Mouse (Mus musculus) frontal cortex, adult (tissue): ENCODE results near the gene Sgpp2.
A peak's percentile ranks its signal among the peaks of the same experiment; 100 is the strongest.

Experiments used
- ATAC-seq: cut with Nextera tagmentation; 2 replicates; pipeline ENCODE4 v1.9.2; 2017; ENCODE audit warnings: mild to moderate bottlenecking, moderate library complexity, mixed read lengths; ENCODE audit not compliant: low TSS enrichment

The Sgpp2 gene

DNA sequence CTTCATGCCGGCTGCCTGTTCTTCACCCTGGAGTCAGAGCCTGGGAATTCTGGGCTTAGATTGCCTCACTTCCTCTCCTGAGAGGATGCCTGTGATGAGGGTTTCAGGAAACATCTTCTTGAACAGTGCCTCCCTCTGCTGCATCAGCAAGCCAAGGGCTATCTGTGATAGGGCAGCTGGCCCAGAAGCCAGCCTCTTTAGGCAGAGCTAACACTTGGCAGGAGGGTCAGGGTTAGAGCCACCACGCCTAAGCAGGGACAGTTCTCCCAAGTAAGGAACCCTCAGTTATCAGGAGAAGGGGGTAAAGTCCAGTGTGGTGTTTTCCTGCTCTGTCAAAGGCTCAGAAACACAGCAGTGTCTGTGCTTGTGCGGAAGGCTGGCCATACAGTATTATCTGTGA, 89.6 kb downstream of the Sgpp2 start:
- no peak for ATAC-seq

DNA sequence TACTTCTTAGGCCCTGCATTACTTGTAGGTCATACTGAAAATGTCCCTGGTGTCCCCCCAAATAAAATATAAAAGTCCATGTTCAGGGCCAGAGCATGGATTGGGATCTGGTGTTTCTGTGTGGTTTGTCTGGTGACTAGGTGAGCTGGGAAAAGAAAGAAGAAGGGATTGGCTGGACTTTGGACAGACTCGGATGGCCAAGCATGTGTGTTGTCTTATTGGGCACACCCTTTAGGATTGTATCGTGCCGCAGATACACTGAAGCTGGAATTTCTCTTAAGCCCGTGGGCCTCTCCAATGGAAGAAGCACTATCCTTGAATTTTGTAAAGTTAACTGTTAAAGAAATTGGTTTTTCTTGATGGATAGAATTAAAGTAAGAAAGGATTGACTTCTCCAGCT, 91.3 kb downstream of the Sgpp2 start:
- no peak for ATAC-seq

DNA sequence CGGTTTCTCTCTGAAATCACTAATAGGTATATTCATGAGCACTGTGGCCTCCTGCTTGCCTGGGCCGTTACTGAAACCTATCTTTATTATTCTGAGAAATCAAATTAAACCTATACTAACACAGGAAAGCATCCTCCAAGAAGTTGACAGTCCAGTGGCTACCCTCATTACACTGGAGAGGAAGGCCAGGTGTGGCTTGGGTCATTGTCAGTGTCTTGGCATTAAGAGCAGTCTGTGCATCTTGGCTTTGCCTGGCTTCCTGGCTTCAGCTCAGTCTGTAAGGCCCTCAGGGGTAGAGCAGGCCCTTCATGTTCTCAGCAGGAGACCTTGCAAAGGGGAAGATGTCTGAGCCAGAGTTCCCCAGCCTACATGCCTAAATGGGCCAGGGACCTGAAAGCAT, 99.3 kb downstream of the Sgpp2 start:
- no peak for ATAC-seq

DNA sequence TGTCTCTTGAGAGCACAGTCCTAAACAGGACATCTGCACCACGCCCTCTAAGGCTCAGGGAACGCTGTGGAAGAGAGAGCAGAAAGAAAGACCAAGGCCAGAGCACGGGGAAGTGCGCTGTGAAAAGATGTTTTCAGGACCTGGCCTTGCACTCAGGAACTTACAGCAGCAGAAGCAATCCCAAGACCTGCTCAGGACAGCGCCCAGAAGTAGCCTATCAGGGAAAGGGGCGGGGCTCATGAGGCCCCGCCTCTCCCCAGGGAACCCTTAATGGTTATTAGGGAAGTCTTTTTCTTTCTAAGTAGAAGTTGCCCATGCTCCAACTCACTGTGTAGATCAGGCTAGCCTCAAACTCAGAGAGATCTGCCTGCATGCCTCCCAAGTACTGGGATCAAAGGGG, 102.5 kb downstream of the Sgpp2 start:
- no peak for ATAC-seq

DNA sequence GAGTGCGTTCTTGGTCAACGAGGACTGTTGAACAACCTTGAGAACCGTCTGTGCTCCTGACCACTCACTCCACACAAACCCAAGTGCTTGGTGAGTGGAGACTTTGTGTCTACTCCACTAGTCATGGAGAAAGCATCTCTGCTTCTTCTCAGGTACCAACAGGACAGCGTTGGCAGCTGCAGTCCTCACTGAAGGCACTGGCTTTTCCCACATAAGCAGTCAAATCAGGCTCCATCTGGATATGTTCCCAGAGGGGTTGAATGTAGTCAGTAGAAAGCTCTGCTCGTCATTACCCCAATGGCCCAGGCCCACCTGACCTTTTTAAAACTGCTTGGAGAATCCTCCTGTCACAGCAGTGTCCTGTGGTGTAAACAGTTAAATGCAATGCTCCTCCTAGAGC, 104.3 kb downstream of the Sgpp2 start:
- ATAC-seq = no peak

DNA sequence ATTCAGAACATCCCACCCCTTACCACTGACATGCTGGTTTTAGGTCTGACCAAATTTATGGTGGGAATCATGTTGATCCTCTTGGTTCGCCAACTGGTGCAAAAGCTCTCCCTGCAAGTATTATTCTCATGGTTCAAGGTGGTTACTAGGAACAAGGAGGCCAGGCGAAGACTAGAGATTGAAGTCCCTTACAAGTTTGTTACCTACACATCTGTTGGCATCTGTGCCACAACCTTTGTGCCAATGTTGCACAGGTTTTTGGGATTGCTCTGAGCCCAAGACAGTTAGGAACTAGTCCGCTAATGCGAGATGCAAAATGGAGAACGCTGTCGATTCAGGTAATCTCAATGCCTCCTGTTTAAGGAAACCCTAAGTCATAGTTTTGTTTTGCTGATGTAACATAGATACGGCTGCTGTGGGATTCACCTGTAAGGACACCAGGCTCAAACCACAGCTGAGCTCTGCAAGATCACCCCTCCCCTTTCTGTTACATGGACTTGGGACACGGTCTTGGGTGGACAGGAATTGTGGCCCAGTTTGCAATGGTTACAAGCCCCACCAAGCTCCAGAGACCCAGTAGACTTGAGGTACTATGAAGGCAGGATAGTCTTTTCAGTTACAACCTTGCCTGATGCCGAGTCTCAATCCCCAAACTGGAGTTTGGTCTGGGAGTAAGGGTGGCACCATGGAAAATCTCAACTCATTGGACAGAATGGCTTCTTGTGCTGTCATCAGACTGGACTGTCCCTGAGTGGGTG, 107.2 kb downstream of the Sgpp2 start:
- ATAC-seq = no peak

DNA sequence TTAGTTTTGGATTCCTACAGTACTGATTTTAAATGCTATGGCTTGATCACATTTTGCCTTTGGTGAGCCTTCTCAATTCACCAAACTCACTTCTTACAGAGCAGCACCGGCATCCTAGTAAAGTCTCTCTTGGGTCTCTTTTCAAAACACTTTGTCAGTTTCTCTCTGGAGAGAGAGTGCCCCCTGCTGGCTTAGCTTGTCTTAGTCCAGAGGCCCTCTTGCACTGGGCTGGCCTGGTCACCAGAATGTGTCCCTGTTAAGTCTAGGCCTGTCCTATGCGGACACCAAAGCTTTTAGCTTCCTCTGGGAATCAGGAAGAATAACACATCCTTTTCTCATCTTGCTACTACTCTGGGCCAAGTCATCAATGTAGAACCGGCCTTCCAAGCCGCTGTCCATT, 109.4 kb downstream of the Sgpp2 start:
- peak; percentile 80 for ATAC-seq

DNA sequence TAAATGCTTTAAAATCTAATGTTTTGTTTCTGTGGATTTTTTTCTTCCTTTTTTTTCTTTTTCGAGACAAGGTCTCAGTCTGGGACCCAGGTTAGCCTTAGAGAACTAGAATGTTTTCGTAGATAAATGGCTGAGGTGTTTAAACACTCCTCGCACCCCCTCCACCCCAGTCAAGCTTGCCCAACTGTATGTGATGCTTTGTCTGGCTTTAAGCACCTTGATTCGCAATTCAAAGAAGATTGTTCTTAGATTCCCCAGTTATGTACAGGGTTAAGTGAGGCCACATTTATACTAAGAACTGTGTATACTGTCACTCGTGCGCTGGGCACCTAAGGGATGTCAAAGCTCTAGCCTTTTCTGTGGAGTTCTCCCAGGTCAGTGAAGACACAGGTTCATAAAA, 110.1 kb downstream of the Sgpp2 start:
- ATAC-seq = no peak

DNA sequence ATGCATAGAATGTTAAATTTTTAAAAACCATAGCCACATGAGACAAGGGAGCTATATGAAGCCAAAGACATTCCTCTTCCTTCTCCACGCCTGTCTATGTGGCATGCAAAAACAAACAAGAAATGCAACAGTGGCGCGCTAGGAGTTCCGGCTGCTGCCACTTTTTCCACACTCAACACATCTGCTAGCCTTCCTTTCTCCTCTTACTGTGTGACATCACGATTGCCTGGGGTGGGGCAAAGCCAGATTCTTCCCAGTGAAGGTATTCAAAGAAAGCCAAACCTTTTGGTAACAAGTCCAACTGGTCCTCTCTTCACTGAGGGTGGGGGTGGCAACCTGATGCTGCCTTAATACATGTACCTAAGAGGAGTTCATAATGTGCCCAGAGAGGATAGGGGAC, 111.6 kb downstream of the Sgpp2 start:
- no peak for ATAC-seq

DNA sequence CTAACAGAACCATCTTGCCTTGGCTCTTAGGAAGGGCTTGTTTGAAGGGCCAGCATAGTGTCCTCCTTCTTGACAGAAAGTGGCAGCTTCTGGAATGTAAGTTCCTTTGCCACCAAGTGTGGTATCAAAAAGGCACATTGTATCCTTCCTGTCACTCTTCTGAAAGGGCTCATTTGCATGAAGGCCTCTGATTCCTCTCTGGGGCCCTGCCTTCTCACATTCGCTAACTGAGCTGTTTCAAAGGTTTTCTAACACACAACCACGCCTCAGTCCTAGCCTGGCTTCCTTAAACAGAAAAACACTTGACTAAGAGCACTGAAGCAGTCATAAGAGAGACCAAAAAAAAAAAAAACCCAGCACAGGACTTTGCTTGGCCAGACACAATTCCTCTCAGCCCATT, 112.4 kb downstream of the Sgpp2 start:
- no peak for ATAC-seq

DNA sequence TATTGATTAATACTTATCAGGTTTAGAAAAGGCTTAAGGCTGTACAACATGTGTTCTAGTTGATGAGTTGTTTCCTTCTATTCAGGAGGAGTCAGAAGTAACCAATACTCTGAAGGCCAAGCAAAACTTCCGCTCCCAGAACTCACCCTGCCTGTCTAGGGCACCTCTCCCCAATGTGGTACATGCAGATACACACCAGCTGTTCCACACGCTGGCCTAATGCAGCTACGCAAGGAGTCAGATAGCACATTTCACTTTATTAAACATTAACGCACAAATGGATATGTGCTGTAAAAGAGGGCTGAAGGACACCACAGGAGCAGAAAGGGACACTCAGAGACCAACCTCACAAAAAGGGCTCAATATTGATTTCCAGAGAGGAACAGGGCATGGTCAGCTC, 114.7 kb downstream of the Sgpp2 start:
- ATAC-seq = no peak

DNA sequence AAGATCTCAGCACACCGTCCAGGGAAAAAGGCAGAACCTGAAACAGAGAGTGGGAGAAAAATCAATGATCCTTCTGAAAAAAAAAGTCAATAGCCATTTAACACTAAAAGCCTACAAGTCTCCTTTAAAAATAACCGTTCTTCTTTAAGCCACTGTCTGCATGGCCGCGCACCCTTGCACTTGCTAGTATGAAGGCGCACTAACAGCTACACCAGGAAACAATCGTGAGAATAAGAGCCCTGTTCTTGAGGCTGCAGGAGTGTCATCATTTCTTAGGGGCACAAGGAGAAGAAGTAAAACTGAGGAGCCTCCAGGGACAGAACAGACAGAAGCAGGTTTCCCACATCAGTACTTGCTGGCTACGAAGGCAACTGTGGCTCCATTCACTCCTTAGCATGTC, 115.2 kb downstream of the Sgpp2 start:
- ATAC-seq = no peak

DNA sequence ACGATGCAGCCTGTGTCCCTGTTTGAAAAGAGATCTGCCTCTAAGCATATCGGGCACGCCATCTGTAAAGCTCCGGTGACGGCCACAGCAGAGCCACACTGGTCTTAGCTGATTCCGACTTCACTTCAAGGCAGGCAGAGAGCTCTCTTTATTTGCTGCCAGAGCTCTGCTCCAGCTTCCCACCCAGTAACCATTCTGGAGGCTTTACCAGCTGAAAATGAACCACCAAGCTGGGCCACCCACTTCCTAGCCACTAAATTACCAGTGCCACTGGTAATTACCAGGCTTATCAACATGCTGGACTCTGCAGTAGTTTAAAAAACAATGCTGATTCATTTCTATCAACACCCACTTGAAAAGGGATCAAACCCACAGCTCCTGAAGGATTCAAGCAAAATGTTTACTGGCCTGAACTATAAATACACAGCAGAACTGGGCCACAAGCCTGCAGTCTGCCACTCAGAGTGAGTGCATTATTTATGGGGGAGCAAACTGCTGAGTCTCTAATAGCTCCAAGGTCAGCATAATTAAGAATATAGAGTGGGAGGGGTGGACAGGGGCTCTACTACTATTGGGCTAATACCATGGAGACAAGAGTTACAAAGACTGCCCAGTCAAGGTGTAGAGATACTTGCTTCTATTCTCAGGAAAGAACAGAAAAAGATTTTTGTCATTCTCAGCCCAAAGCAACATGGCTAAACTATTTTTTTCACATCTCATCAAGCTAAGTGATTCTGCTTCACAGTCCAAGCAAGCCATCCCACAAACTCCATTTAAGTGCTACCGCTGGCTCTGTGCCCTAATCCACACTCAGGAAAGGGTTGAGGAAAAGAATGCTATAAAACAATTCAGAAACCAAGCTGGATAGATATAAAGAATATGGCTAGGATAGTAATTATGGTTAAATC, 115.9 kb downstream of the Sgpp2 start:
- peak; percentile 87 for ATAC-seq

DNA sequence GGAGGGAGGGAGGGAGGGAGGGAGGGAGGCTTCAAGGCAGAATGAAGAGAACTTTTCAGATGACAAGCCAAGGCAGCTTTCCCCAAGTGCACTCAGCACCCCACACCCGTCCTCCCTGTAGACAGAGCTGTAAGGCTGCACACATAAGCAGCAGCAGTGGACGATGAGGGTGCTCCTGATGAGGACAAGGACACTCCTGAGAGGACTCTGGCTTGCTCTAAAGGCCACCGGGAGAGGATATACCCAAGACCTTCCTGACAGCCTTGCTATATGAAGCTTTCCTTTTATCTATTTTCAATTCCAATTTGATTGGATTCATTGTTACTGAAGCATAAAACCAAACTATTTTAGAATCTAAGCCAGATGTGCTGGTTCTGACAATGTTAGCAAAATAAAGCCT, 116.7 kb downstream of the Sgpp2 start:
- no peak for ATAC-seq

DNA sequence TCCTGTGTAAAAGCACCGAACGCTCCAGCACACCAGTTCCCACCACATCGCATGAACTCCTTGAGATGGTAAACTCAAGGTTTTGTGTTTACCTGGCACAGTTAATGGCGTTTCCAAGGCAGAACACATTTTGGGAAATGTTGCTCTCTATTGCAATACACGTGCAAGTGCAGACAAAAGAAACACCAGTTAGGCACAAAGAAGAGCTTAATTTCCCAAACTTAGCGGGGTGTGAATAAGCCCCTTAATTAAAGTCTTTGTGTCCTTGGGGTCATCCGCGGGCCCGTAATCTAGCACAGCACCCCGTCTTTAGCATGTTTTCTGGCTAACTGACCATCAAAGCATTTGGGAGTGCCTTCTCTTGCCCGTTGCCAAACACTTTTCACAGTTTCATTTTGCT, 118.7 kb downstream of the Sgpp2 start:
- no peak for ATAC-seq

DNA sequence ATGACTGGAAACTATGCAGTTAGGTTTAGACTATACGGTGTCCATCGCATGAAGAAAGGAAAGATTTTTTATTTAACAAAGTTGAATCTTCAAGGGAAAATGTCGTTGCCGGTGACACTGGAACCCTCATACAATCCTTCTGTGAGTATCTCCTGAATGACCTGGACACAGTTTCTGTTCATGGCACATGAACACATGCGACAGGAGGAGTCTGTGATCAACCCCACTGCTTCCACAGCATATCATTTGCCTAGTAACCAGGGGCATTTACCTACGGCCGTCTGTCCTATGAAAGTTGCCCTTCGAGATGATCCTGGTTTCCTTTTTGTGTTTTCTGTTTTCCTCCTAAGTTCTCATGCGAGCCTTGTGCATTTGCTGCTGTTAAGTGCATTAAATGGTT, 123.3 kb downstream of the Sgpp2 start:
- no peak for ATAC-seq

DNA sequence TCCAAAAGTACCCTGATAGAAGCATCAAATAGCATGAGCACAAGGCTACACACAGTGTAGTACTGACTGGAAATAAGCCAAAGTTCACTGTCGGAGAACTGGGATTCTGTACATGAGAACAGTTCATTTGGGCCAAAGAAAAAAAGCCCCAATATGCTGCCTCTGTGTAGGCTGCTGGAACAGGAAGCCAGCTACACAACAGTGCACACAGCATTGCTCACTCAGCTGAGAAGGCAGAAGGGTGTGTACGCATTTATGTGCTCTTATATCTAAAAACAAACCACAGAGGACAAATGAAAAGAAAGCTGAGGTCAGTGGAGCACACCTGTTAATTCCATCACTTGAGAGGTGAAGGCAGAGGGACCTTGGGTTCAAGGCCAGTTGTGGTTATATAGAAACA, 125.8 kb downstream of the Sgpp2 start:
- ATAC-seq = no peak; the same call in 1 of the 2 replicates

DNA sequence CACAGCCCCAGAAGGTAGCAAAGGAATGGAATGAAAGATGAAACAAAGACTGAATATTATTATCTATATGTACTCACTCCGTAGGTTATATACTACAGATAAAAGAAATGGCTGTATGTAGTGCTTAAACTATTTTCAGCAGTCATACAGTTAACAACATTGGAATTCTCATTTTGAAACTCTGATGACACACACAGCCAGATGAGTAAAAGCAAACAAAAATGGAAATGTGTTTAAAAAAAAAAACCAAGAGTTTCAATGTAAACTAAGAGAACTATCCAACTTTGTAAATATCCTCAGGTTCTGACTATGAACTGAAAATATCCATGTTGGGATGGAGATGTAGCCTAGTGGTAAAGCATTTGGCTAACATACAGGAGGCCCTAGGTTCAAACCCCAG, 126.3 kb downstream of the Sgpp2 start:
- no peak for ATAC-seq

DNA sequence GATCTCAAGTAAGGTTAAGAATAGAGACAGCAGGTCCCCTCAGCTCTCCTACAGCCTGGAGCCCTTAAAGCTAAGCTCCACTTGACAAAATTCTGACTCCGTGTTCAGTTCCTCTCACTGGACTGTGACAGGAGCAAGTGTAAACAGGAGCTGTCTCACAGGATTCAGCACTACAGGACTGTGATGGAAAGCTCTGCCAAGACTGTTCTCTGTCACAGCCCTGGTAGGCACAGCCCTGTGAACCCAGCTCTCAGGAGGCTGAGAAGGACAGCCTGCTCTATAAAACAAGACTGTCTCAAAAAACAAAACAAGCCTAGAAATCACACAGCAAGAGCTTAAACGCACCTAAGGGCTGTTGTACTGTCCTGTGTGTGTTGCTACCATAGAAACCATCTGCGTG, 127.0 kb downstream of the Sgpp2 start:
- no peak for ATAC-seq

DNA sequence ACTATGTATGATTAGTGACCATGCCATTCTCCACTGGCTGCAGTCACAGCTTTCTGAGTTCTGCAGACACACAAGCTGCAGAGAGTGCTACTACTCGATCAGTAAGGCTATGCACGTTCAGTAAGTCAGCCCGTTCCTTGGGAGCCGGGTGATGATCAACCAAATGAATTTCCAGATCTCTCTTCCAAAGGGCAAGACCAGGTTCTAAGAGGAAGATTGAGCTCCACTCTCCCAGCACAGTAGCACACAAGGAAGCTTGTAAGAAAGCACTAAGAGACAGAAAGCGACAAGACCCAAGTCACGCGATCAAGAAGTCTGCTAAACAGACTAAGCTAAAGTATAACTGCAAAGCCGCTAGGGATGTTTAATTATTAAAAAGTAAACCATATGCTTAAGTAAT, 130.6 kb downstream of the Sgpp2 start:
- no peak for ATAC-seq

DNA sequence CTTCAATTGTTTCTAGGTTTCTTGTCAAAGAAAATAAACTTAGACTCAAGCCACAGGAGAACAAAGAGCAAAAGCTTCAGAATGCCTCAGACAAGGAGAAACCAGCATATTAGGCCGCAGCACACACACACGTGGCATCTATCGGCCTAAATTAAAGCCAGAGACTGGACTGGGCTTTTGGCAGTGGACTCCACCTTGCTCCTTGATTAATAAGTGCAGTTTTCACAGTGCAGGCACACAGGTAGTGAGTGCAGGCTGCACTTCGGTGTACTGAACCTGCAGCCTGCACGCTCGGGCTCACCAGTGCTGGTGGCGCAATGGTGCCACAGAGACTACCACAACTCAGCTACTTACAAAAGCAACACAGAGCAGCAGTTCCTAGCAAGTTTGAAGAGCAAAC, 132.9 kb downstream of the Sgpp2 start:
- ATAC-seq = no peak

DNA sequence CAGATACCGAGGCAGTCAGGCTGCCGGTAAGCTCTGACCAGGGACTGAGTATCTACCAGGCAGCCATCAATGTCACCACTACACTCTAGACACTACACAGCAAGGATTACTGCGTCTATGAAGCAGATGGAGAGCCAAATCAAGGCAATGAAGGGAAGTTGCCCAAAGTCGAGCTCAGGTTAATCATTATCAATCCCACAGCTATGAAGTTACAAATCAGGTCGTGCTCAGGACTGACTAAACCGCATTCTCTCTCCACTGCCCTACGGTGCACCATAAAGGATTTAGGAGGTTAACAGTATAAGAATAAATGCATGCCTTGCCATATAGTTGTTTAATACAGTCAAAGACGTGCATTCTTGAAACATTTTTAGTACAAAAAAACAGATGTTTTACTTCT, 136.1 kb downstream of the Sgpp2 start:
- no peak for ATAC-seq

DNA sequence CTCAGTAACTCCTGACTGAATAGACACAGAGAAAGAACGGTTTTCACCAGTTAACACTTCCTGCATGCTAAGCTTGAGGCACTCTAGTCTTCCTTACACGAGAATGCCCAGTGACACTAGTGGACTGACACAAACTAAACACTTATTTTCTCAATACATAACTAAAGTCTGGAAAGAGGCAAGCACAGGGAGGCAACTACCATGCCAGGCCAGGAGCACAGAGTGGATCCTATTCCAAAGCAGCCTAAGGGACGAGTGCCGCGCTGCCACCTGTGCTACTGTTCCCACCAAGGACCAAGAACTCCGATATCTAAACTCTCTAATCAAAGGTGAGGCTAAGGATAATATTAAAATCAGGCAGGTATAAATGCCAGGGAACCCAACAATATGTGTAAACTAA, 136.6 kb downstream of the Sgpp2 start:
- ATAC-seq = no peak
